Mouse (Mus musculus): ENCODE results near the gene Cped1. TPM values are rescaled to one million over a fixed set of nuclear protein-coding genes. Genes with fewer than 3 reads are reported as not detected.

The Cped1 gene
- polyA plus RNA-seq, 1 experiment from 2014 or later, result 11.0 TPM

DNA sequence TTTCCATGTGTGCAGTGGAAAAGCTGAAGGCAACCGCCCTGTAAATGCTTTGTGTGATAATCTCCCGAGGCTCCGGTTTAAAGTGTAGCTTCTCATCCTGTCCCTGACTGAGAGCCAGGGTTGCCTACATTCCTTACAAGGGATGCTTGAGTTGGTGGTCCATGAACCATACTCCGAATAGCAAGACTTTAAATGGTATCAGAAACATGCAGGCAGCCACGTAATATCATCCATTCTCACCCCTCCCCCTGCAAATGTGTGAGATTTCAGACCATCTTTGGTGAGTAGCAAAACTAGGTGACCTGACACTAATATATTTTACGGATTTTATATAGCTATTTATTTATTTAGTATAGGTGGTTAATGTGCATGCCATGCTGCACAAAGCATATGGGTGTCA is 311.3 kb downstream of the Cped1 start:
- TF ChIP-seq CTCF (IDR thresholded peaks at IDR 0.05; ENCODE audit: low read depth), result no peak
- Histone ChIP-seq H3K4me3 (ENCODE audit: low read depth, low read length) (no peak overlapping the region), H3K9ac (ENCODE audit: low read depth, low read length) (no peak overlapping the region), H3K4me2 (replicated peaks; ENCODE audit: low read depth) (no peak overlapping the region), H3K9me3 (ENCODE audit: control insufficient read depth) (no peaks in the 10 kb centered on the region), H3K36me3 (ENCODE audit: control insufficient read depth, insufficient read depth) (no peaks in the 10 kb centered on the region), H3K27me3 (replicated peaks; ENCODE audit: control insufficient read depth, insufficient read depth, low read length) (0 out of 2 replicates have a peak, but pooled peaks cover 2% of the 10 kb centered on the region), H3K27ac (ENCODE audit: low read depth, low read length) (no peak overlapping the region), H3K4me1 (replicated peaks; ENCODE audit: control insufficient read depth, insufficient read depth, low read length) (no peaks in the 10 kb centered on the region)
- ATAC-seq, result no peak
- 65% methylated on average over 6 of the region's 6 CpGs for WGBS

DNA sequence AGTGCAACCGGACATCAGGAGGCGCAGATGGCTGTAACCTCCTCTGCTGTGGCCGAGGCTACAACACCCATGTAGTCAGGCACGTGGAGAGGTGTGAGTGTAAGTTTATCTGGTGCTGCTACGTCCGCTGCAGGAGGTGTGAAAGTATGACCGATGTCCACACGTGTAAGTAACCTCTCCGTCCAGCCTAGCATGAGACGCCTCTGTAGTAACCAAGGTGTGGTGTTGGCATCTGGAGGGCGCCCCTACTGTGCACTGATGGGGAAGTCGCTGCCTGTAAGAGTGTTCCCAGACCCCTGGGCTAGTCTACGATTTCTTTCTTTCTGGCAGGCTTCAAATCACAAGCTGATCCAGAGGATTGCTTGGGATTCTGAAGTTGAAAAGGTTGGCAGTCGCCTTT is 312.3 kb downstream of the Cped1 start:
- H3K4me1 ChIP-seq (replicated peaks; ENCODE audit: control insufficient read depth, insufficient read depth, low read length), result no peaks in the 10 kb centered on the region
- H3K9ac ChIP-seq (ENCODE audit: low read depth, low read length), result no peak overlapping the region
- no peaks in the 10 kb centered on the region for H3K36me3 ChIP-seq (ENCODE audit: control insufficient read depth, insufficient read depth)
- no peak for ATAC-seq
- H3K9me3 ChIP-seq (ENCODE audit: control insufficient read depth), result no peaks in the 10 kb centered on the region
- no peaks in the 10 kb centered on the region for H3K27me3 ChIP-seq (replicated peaks; ENCODE audit: control insufficient read depth, insufficient read depth, low read length)
- no peak overlapping the region for H3K27ac ChIP-seq (ENCODE audit: low read depth, low read length)
- no peak overlapping the region for H3K4me3 ChIP-seq (ENCODE audit: low read depth, low read length)
- 59% methylated on average over 14 of the region's 14 CpGs for WGBS
- H3K4me2 ChIP-seq (replicated peaks; ENCODE audit: low read depth), result no peak overlapping the region
- no peak for TF ChIP-seq CTCF (IDR thresholded peaks at IDR 0.05; ENCODE audit: low read depth)

Other genes with a start within 250 kb of the Cped1 start
- gene Tspan12, start 133.4 kb upstream of the Cped1 start, polyA plus RNA-seq (2015; fragmentation: Nextera tagmentation; extraction: Ambion mirVana), result 38.8 and 43.7 TPM in 2 replicates
- 25.0 and 29.5 TPM in 2 replicates for gene Ing3, start 36.3 kb upstream of the Cped1 start, polyA plus RNA-seq (2015; fragmentation: Nextera tagmentation; extraction: Ambion mirVana)

Data from intestine, postnatal 0 days (tissue).